Mouse (Mus musculus) erythroblast, embryonic 14.5 days (primary cell): ENCODE results near the gene Cacna1a. TPM values are rescaled to one million over a fixed set of nuclear protein-coding genes. Genes with fewer than 3 reads are reported as not detected.

Experiments
- H3K27me3 ChIP-seq: 2 replicates; pipeline ENCODE4 v1.6.1; 2012; ENCODE audit warnings: inconsistent platforms; ENCODE audit not compliant: control insufficient read depth
- H3K36me3 ChIP-seq: 2 replicates; pipeline ENCODE4 v1.6.1; 2012; ENCODE audit warnings: mild to moderate bottlenecking, inconsistent platforms; ENCODE audit not compliant: control insufficient read depth
- H3K4me1 ChIP-seq: 2 replicates; pipeline ENCODE4 v1.6.1; 2012; ENCODE audit warnings: inconsistent platforms; ENCODE audit not compliant: control insufficient read depth
- H3K4me3 ChIP-seq: replicated peaks from 2 replicates; pipeline ENCODE3; 2012; ENCODE audit warnings: moderate library complexity, mild to moderate bottlenecking, inconsistent platforms
- H3K9me3 ChIP-seq: 2 replicates; pipeline ENCODE4 v1.6.1; 2012; ENCODE audit warnings: low read length, inconsistent platforms, mixed read lengths; ENCODE audit not compliant: control insufficient read depth
- GATA1 ChIP-seq: IDR thresholded peaks from 2 replicates; pipeline ENCODE4 v1.6.1; 2012; ENCODE audit warnings: low read length, inconsistent platforms, mixed read lengths
- TAL1 ChIP-seq: IDR thresholded peaks from 3 replicates; pipeline ENCODE4 v1.6.1; 2012; ENCODE audit warnings: low read length, inconsistent platforms, mixed read lengths
- polyA plus RNA-seq: library from polyadenylated mRNA; stranded (reverse); fragments of >175 nt; gene quantifications from 2 replicates; pipeline ENCODE4 v1.2.3, GENCODE M21; 2012

The Cacna1a gene
- polyA plus RNA-seq, 1 experiment = 0.88 TPM

DNA sequence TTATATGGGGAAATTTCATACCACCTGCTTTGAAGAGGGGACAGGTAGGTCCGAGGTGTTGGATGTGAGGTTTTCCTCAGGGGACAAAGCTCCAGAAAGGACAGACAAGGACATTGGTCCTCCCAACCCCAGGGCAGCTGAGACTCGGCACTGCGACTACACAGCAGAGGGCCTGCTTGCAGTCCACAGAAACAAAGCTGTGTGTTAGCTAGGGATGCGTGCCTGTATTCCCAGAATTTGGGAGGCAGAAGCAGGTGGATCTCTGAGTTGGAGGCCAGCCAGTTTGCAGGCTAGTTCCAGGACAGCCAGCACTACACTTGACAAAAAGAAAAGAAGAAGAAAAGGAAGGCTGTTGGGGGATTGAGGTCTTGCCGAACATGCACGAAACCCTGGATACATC is 130.5 kb downstream of the Cacna1a start:
- Histone ChIP-seq H3K4me1 (no peaks in the 10 kb centered on the region), H3K4me3 (no peak overlapping the region), H3K27me3 (no peaks in the 10 kb centered on the region), H3K36me3 (no peaks in the 10 kb centered on the region), H3K9me3 (no peaks in the 10 kb centered on the region)
- TF ChIP-seq TAL1 (no peak), GATA1 (no peak)

DNA sequence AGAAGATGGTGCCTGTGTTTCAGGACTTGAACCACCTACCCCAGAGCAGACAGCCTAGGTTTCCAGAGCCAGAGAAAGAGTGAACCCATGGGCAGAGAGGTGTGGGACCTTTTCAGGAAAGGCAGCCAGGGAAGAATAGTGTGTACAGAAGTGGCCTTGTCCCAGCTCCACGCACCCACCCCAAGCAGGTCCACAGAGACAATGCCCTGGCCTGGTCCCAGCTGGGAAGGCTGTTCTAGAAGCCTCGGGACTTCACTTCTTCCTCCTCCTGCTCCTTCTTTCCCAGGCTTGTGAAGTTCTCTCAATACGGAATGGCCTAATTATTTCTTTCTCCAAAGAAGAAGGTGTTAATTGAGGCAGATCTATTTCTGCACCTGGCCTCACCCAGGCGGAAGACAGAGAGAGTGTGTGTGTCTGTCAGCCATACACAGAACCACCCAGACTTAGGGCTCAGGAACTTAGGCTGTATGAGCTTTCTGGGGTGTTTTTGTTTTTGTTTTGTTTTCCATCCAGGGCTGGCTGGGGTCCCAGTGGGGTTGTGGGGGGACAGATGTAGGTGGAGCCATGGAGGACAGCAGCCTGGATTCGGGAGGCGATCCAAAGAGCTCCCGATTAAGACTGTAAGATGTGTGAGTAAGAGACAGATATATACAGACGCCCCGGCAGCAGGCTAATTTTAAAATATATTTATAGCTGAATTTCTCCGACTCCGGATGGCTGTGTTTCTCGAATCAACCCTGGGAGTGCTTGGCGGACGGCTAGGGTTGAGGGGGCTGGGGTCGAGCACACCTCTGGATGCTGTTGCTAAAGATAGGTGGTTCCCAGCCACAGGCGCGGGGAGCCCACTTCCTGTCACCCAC is 131.8 kb downstream of the Cacna1a start:
- no peak for TF ChIP-seq TAL1
- Histone ChIP-seq H3K27me3 (no peaks in the 10 kb centered on the region), H3K4me3 (no peak overlapping the region), H3K9me3 (no peaks in the 10 kb centered on the region), H3K4me1 (no peaks in the 10 kb centered on the region), H3K36me3 (no peaks in the 10 kb centered on the region)

DNA sequence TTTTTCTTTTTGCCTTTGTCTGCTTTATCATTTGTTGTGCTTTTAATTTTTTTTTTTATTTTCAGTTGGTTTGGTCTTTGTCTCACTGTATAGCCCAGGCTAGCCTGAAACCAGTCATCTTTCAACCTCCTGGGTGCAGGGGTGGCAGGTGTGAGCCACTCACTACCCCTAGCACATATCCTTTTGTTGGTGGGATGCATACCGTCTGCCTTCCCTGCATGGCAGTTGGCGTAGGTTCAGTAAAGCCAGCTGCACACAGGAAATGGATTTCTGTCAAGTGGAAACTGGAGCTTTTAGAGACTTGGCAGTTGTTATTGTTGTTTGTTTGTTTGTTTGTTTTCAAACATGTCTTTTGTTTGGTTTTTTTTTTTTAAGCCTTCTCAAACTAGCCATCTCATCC is 132.8 kb downstream of the Cacna1a start:
- Histone ChIP-seq H3K36me3 (no peaks in the 10 kb centered on the region), H3K4me3 (no peak overlapping the region), H3K9me3 (no peaks in the 10 kb centered on the region; the same call in 1 of the 2 replicates), H3K4me1 (no peaks in the 10 kb centered on the region), H3K27me3 (no peaks in the 10 kb centered on the region)
- TF ChIP-seq GATA1 (no peak), TAL1 (no peak)

DNA sequence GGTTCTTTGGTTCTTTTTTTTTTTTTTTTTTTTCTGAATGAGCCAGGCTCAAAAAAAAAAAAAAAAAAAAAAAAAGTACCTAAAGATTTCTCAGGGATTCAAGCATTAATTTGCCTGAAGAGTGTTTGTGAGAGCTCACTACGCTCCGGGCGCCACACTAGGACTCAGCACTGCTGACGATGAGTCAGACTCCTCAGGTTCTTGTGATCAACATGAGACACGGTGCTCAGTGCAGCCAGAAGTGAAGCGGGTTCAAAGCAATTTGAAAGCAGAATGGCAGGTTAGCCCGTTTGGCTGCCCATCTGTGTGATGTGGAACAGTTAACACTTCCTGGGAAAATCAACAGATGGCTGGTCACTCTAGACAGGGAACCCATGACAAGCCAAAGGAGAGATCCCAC is 139.8 kb downstream of the Cacna1a start:
- H3K36me3 ChIP-seq = no peaks in the 10 kb centered on the region
- H3K9me3 ChIP-seq = peaks cover 8% of the 10 kb centered on the region
- TF ChIP-seq TAL1 (no peak), GATA1 (no peak)

DNA sequence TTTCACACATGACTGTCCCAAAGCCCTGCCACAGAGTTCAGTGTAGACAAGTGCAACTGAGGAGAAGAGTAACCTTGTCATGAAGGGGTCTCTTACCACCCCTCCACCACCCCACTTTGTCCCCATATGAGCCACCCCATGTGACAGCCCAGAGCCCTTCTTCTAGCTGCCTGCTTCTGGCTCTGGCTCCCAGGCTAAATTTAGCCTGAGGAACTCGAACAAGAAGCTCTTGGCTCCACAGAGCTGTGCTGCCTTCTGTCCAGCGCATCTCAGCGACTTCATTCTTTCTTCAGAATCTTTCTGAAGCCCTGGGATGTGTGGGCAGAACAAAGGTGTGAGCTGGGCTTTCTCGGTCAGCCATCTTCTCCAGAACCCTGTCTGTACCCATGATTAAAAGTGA is 141.3 kb downstream of the Cacna1a start:
- Histone ChIP-seq H3K4me1 (no peaks in the 10 kb centered on the region), H3K9me3 (peaks cover 10% of the 10 kb centered on the region), H3K27me3 (no peaks in the 10 kb centered on the region; the same call in 1 of the 2 replicates), H3K36me3 (no peaks in the 10 kb centered on the region), H3K4me3 (no peak overlapping the region)
- no peak for TF ChIP-seq GATA1
- TF ChIP-seq TAL1 = no peak

More for the DNA sequence above, 139.8 kb downstream of the Cacna1a start:
- H3K4me3 ChIP-seq = no peak overlapping the region
- no peaks in the 10 kb centered on the region; the same call in 1 of the 2 replicates for H3K27me3 ChIP-seq
- no peaks in the 10 kb centered on the region for H3K4me1 ChIP-seq

DNA sequence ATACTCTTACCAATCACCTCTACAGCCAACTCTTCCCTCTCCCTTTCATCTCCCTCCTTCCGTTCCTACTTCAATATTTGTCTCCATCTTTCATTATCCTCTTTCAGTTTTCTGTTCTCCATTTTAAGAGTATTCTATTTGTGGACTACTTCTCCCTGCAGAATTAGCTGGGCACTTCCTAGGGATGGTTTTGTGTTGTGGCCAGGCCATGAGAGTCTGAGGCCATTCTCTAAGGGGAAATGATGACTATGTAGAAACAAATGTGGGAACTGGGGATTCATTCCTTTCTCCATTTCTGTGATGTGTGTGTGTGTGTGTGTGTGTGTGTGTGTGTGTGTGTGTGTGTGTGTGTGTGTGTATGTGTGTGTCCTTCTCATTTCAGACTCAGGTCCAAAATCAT is 144.5 kb downstream of the Cacna1a start:
- TF ChIP-seq GATA1 (no peak), TAL1 (no peak)
- no peaks in the 10 kb centered on the region; the same call in 1 of the 2 replicates for H3K27me3 ChIP-seq
- H3K4me3 ChIP-seq = no peak overlapping the region
- no peaks in the 10 kb centered on the region for H3K36me3 ChIP-seq
- no peaks in the 10 kb centered on the region for H3K4me1 ChIP-seq
- H3K9me3 ChIP-seq = peaks cover 10% of the 10 kb centered on the region

DNA sequence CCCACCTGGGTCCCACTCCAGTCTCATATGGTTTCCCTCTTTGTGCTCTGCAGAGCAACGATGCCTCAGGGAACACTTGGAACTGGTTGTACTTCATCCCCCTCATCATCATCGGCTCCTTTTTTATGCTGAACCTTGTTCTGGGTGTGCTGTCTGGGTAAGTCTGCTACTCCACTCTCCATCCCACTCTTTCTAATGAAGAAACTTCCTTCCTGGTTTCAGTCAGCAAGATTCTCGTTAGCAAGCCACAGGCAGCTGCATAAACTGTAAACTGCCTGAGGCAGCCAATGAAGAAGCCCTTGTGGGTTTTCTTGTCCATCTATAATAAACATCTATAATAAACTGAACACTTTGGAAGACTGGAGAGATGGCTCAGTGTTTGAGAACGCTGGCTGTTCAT is 145.1 kb downstream of the Cacna1a start:
- H3K9me3 ChIP-seq = peaks cover 10% of the 10 kb centered on the region
- TF ChIP-seq GATA1 (no peak), TAL1 (no peak)
- no peak overlapping the region for H3K4me3 ChIP-seq
- H3K4me1 ChIP-seq = no peaks in the 10 kb centered on the region
- no peaks in the 10 kb centered on the region for H3K36me3 ChIP-seq
- H3K27me3 ChIP-seq = no peaks in the 10 kb centered on the region; the same call in 1 of the 2 replicates

DNA sequence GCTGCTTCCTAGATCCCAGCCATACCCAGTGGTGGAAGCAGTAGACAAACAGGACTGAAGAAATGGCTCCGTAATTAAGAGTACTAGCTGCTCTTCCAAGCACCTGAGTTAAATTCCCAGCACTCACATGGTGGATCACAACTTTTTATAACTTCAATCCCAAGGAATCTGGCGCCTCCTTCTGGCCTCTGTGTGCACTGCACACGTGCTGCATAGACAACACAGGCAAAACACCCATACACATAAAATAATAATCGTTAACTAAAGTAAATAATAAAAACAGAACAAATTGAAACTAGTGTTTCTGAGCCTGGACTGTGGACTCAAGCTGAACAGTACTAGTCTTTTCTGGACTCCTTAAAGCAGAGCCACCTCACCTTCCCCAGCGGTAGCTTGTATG is 148.7 kb downstream of the Cacna1a start:
- no peaks in the 10 kb centered on the region for H3K36me3 ChIP-seq
- H3K27me3 ChIP-seq = no peaks in the 10 kb centered on the region; the same call in 1 of the 2 replicates
- no peak overlapping the region for H3K4me3 ChIP-seq
- H3K4me1 ChIP-seq = no peaks in the 10 kb centered on the region
- H3K9me3 ChIP-seq = peaks cover 9% of the 10 kb centered on the region
- TF ChIP-seq TAL1 = no peak

DNA sequence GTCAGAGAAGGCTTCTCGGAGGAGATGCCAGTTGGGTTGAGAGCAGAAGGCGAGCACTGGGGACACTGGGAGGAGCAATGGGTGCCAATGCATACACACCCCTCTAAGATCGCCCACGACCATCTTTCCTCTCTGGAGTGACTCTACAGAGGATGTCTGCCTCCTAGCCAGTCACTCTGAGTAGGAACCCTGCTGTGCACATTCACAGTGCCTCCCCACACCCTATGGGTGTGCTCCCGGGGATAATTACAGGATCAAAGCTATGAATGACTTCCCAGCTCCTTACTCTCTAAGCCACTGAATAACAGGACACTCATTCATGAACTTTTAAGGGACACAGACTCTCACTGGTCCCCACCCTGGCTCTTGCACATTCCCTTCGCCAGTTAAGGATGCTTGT is 151.1 kb downstream of the Cacna1a start:
- H3K4me3 ChIP-seq = no peak overlapping the region
- TF ChIP-seq TAL1 = no peak
- no peak for TF ChIP-seq GATA1
- H3K9me3 ChIP-seq = no peaks in the 10 kb centered on the region
- no peaks in the 10 kb centered on the region for H3K36me3 ChIP-seq
- no peaks in the 10 kb centered on the region for H3K27me3 ChIP-seq
- H3K4me1 ChIP-seq = peaks cover 14% of the 10 kb centered on the region
